Mouse (Mus musculus) bone marrow macrophage, adult 2 months (primary cell): ENCODE data around the gene Vmn2r85.
"Not testable (repeated sequence)": the region's sequence is repeated elsewhere in the genome, so short reads cannot be mapped to it uniquely, and the experiment has no call there.

Source experiments
- CTCF ChIP-seq: IDR thresholded peaks from 2 replicates; pipeline ENCODE4 v1.5.1; 2012; ENCODE audit warnings: low read depth, mild to moderate bottlenecking, low read length, moderate library complexity
- POLR2A ChIP-seq: IDR thresholded peaks from 2 replicates; pipeline ENCODE4 v1.6.1; 2012; ENCODE audit warnings: mild to moderate bottlenecking, low read depth, low read length, borderline replicate concordance

DNA sequence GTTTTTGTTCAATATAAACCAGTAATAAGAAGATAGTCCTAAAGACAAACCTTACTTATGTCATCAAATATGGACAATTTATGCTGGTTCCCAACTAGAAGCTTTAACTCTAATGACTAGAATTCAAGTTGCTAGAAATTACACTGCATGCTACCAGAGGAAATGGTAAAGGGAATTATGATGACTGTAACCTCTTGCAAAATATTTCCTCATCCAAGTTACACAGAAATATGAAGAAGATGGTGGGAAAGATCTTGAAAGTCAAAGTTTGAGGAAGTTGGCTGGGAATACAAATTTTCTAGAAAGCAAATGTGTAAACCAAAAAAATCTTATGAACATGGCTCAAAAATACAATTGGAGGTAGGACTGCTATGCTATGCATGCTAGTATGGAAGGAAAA lies 13.2 kb downstream of the Vmn2r85 start:
- TF ChIP-seq CTCF, POLR2A: not testable (repeated sequence)
